Mouse (Mus musculus) embryonic facial prominence, embryonic 14.5 days (tissue): ENCODE data around the gene Dst. TPM values are rescaled to one million over a fixed set of nuclear protein-coding genes. Genes with fewer than 3 reads are reported as not detected.

ENCODE experiments used
- ATAC-seq: fragments of 200-750 bp; cut with Nextera tagmentation; 2 replicates; pipeline ENCODE4 v1.8.0; 2017; ENCODE audit warnings: low read depth, moderate number of reproducible peaks, moderate TSS enrichment
- DNase-seq: peaks from one replicate; pipeline ENCODE4 v3.0.0-alpha.2; 2015; ENCODE audit warnings: low spot score
- H3K27ac ChIP-seq: fragments of 300-500 bp; sonication (generic); replicated peaks from 2 replicates; pipeline ENCODE4 v1.5.1; 2014; ENCODE audit warnings: low read depth, mild to moderate bottlenecking, low read length, moderate library complexity
- H3K27me3 ChIP-seq: fragments of 300-500 bp; sonication (generic); replicated peaks from 2 replicates; pipeline ENCODE4 v1.6.1; 2014; ENCODE audit warnings: low read length; ENCODE audit not compliant: control insufficient read depth, insufficient read depth
- H3K36me3 ChIP-seq: fragments of 300-500 bp; sonication (generic); 2 replicates; pipeline ENCODE4 v1.6.1; 2014; ENCODE audit warnings: low read length, mixed read lengths; ENCODE audit not compliant: control insufficient read depth, insufficient read depth
- H3K4me1 ChIP-seq: fragments of 300-500 bp; sonication (generic); 2 replicates; pipeline ENCODE4 v1.6.1; 2014; ENCODE audit warnings: antibody characterized with exemption, low read length; ENCODE audit not compliant: control insufficient read depth, insufficient read depth
- H3K4me2 ChIP-seq: fragments of 300-500 bp; sonication (generic); 2 replicates; pipeline ENCODE4 v1.6.1; 2014; ENCODE audit warnings: low read depth, mild to moderate bottlenecking, low read length, moderate library complexity, mixed read lengths
- H3K4me3 ChIP-seq: fragments of 300-500 bp; sonication (generic); 2 replicates; pipeline ENCODE4 v1.5.1; 2014; ENCODE audit warnings: low read depth, mild to moderate bottlenecking, low read length
- H3K9ac ChIP-seq: fragments of 300-500 bp; sonication (generic); 2 replicates; pipeline ENCODE4 v1.6.1; 2014; ENCODE audit warnings: low read depth, mild to moderate bottlenecking, low read length, moderate library complexity, mixed read lengths
- H3K9me3 ChIP-seq: fragments of 300-500 bp; sonication (generic); 2 replicates; pipeline ENCODE4 v1.6.1; 2016; ENCODE audit warnings: low read length; ENCODE audit not compliant: control insufficient read depth
- WGBS: fragments of 180-500 bp; shearing (Covaris S2); extraction: QIAGEN DNeasy Blood & Tissue Kit; methylation state at CpG from one replicate; pipeline ENCODE4 v1.1.7; 2014; 5-methylcytosine and 5-hydroxymethylcytosine counted together
- polyA plus RNA-seq: library from polyadenylated mRNA; unstranded; fragments of >200 nt; fragmentation: Nextera tagmentation; extraction: Ambion mirVana; gene quantifications from 2 replicates; pipeline ENCODE4 v1.2.1, GENCODE M21; 2014

Gene Dst
- polyA plus RNA-seq, 1 experiment from 2014 or later: 39.5 TPM

- DNase-seq (peak; percentile 84), ATAC-seq (0 out of 2 replicates have a peak, but pooled peaks have one; percentile 32)
These were observed 256.7 kb downstream of the Dst start for GRCm38 (mm10) chr1:34164616-34165295.

GRCm38 (mm10) chr1:34165926-34166325 is 257.9 kb downstream of the Dst start:
- 96% methylated on average over 4 of the region's 4 CpGs for WGBS
- peaks cover 57% of the 10 kb centered on the region for H3K36me3 ChIP-seq
- no peak for ATAC-seq

More at GRCm38 (mm10) chr1:34164616-34165295, 256.7 kb downstream of the Dst start:
- WGBS: 66% methylated on average over 14 of the region's 14 CpGs
- H3K9ac ChIP-seq: no peak overlapping the region
- no peak overlapping the region for H3K27ac ChIP-seq
- H3K4me3 ChIP-seq: no peak overlapping the region
- peaks cover 49% of the 10 kb centered on the region for H3K36me3 ChIP-seq
- H3K9me3 ChIP-seq: no peaks in the 10 kb centered on the region
- H3K4me2 ChIP-seq: no peak overlapping the region
- H3K27me3 ChIP-seq: no peaks in the 10 kb centered on the region
- no peaks in the 10 kb centered on the region for H3K4me1 ChIP-seq

GRCm38 (mm10) chr1:34167151-34168057 is 259.4 kb downstream of the Dst start:
- H3K27ac ChIP-seq: no peak overlapping the region
- no peaks in the 10 kb centered on the region for H3K4me1 ChIP-seq
- H3K4me3 ChIP-seq: no peak overlapping the region
- H3K9ac ChIP-seq: no peak overlapping the region
- H3K4me2 ChIP-seq: no peak overlapping the region
- no peaks in the 10 kb centered on the region for H3K27me3 ChIP-seq
- H3K36me3 ChIP-seq: peaks cover 71% of the 10 kb centered on the region
- WGBS: 79% methylated on average over 19 of the region's 19 CpGs
- DNase-seq (peak; percentile 52), ATAC-seq (peak; percentile 63)
- H3K9me3 ChIP-seq: no peaks in the 10 kb centered on the region

More at GRCm38 (mm10) chr1:34165926-34166325, 257.9 kb downstream of the Dst start:
- Histone ChIP-seq H3K4me1 (no peaks in the 10 kb centered on the region), H3K4me3 (no peak overlapping the region), H3K27ac (no peak overlapping the region), H3K9ac (no peak overlapping the region), H3K4me2 (no peak overlapping the region), H3K9me3 (no peaks in the 10 kb centered on the region), H3K27me3 (no peaks in the 10 kb centered on the region)
- DNase-seq: no peak

GRCm38 (mm10) chr1:34169086-34169485 is 261.1 kb downstream of the Dst start:
- no peak overlapping the region for H3K27ac ChIP-seq
- H3K9ac ChIP-seq: no peak overlapping the region
- H3K4me1 ChIP-seq: no peaks in the 10 kb centered on the region
- 92% methylated on average over 12 of the region's 12 CpGs for WGBS
- peaks cover 79% of the 10 kb centered on the region for H3K36me3 ChIP-seq
- ATAC-seq: no peak
- H3K9me3 ChIP-seq: no peaks in the 10 kb centered on the region
- DNase-seq: no peak
- no peaks in the 10 kb centered on the region for H3K27me3 ChIP-seq
- no peak overlapping the region for H3K4me3 ChIP-seq
- no peak overlapping the region for H3K4me2 ChIP-seq

GRCm38 (mm10) chr1:34174517-34174916 is 266.5 kb downstream of the Dst start:
- WGBS: 93% methylated on average over 15 of the region's 15 CpGs
- Histone ChIP-seq H3K27me3 (no peaks in the 10 kb centered on the region), H3K9ac (no peak overlapping the region), H3K4me1 (no peaks in the 10 kb centered on the region), H3K4me2 (no peak overlapping the region), H3K27ac (no peak overlapping the region), H3K9me3 (no peaks in the 10 kb centered on the region), H3K4me3 (no peak overlapping the region), H3K36me3 (peaks cover 82% of the 10 kb centered on the region)
- DNase-seq (no peak), ATAC-seq (no peak)

GRCm38 (mm10) chr1:34174961-34175360 is 266.9 kb downstream of the Dst start:
- DNase-seq (no peak), ATAC-seq (no peak)
- Histone ChIP-seq H3K9ac (no peak overlapping the region), H3K27me3 (no peaks in the 10 kb centered on the region), H3K4me2 (no peak overlapping the region), H3K27ac (no peak overlapping the region), H3K4me1 (no peaks in the 10 kb centered on the region), H3K36me3 (peaks cover 82% of the 10 kb centered on the region), H3K9me3 (no peaks in the 10 kb centered on the region), H3K4me3 (no peak overlapping the region)
- WGBS: 82% methylated on average over 8 of the region's 8 CpGs

GRCm38 (mm10) chr1:34178022-34178727 is 270.1 kb downstream of the Dst start:
- no peak for DNase-seq
- H3K27ac ChIP-seq: no peak overlapping the region
- H3K4me3 ChIP-seq: 0 out of 2 replicates have a peak overlapping the region, but pooled peaks have one; percentile 10
- ATAC-seq: no peak
- H3K9me3 ChIP-seq: no peaks in the 10 kb centered on the region
- peaks cover 79% of the 10 kb centered on the region for H3K36me3 ChIP-seq
- no peaks in the 10 kb centered on the region for H3K27me3 ChIP-seq
- 88% methylated on average over 41 of the region's 41 CpGs for WGBS
- H3K4me2 ChIP-seq: peak overlapping the region; percentile 23
- no peak overlapping the region for H3K9ac ChIP-seq
- no peaks in the 10 kb centered on the region for H3K4me1 ChIP-seq

GRCm38 (mm10) chr1:34179756-34180155 is 271.7 kb downstream of the Dst start:
- peaks cover 68% of the 10 kb centered on the region for H3K36me3 ChIP-seq
- 92% methylated on average over 19 of the region's 19 CpGs for WGBS

More at GRCm38 (mm10) chr1:34179756-34180155, 271.7 kb downstream of the Dst start:
- no peaks in the 10 kb centered on the region for H3K27me3 ChIP-seq
- H3K9ac ChIP-seq: no peak overlapping the region
- H3K4me2 ChIP-seq: no peak overlapping the region
- no peak overlapping the region for H3K27ac ChIP-seq
- H3K9me3 ChIP-seq: no peaks in the 10 kb centered on the region
- H3K4me3 ChIP-seq: no peak overlapping the region
- ATAC-seq (no peak), DNase-seq (no peak)
- H3K4me1 ChIP-seq: no peaks in the 10 kb centered on the region
